Mouse (Mus musculus) stomach, embryonic 16.5 days (tissue): ENCODE results near the gene Pdzd8. TPM values are rescaled to one million over a fixed set of nuclear protein-coding genes. Genes with fewer than 3 reads are reported as not detected.

ENCODE experiments used
- ATAC-seq: fragments of 200-750 bp; cut with Nextera tagmentation; 2 replicates; pipeline ENCODE4 v1.8.0; 2017; ENCODE audit warnings: moderate number of reproducible peaks, moderate TSS enrichment; ENCODE audit not compliant: insufficient read depth, low FRiP score
- H3K27ac ChIP-seq: fragments of 300-500 bp; sonication (generic); 2 replicates; pipeline ENCODE4 v1.5.1; 2014; ENCODE audit warnings: low read length
- H3K27me3 ChIP-seq: fragments of 300-500 bp; sonication (generic); 2 replicates; pipeline ENCODE4 v1.6.1; 2014; ENCODE audit warnings: low read length, control low read depth, mixed read lengths; ENCODE audit not compliant: control insufficient read depth, insufficient read depth
- H3K36me3 ChIP-seq: fragments of 300-500 bp; sonication (generic); 2 replicates; pipeline ENCODE4 v1.6.1; 2014; ENCODE audit warnings: low read length; ENCODE audit not compliant: control insufficient read depth, insufficient read depth
- H3K4me1 ChIP-seq: fragments of 300-500 bp; sonication (generic); 2 replicates; pipeline ENCODE4 v1.6.1; 2014; ENCODE audit warnings: low read length, control low read depth, mixed read lengths; ENCODE audit not compliant: control insufficient read depth, insufficient read depth
- H3K4me2 ChIP-seq: fragments of 300-500 bp; sonication (generic); 2 replicates; pipeline ENCODE4 v1.6.1; 2014; ENCODE audit warnings: low read depth, low read length, mixed read lengths
- H3K4me3 ChIP-seq: fragments of 300-500 bp; sonication (generic); replicated peaks from 2 replicates; pipeline ENCODE4 v1.5.1; 2014; ENCODE audit warnings: mild to moderate bottlenecking, low read length
- H3K9ac ChIP-seq: fragments of 300-500 bp; sonication (generic); 2 replicates; pipeline ENCODE4 v1.6.1; 2014; ENCODE audit warnings: low read length
- H3K9me3 ChIP-seq: fragments of 300-500 bp; sonication (generic); replicated peaks from 2 replicates; pipeline ENCODE4 v1.6.1; 2016; ENCODE audit warnings: low read length, control low read depth; ENCODE audit not compliant: control insufficient read depth
- WGBS: fragments of 180-500 bp; shearing (Covaris S2); extraction: QIAGEN DNeasy Blood & Tissue Kit; methylation state at CpG from one replicate; pipeline ENCODE4 v1.1.7; 2014; 5-methylcytosine and 5-hydroxymethylcytosine counted together
- polyA plus RNA-seq: library from polyadenylated mRNA; unstranded; fragments of >200 nt; fragmentation: Nextera tagmentation; extraction: Ambion mirVana; gene quantifications from 2 replicates; pipeline ENCODE4 v1.2.1, GENCODE M21; 2015

The Pdzd8 gene
- polyA plus RNA-seq, 1 experiment from 2014 or later: 6.9 TPM

DNA sequence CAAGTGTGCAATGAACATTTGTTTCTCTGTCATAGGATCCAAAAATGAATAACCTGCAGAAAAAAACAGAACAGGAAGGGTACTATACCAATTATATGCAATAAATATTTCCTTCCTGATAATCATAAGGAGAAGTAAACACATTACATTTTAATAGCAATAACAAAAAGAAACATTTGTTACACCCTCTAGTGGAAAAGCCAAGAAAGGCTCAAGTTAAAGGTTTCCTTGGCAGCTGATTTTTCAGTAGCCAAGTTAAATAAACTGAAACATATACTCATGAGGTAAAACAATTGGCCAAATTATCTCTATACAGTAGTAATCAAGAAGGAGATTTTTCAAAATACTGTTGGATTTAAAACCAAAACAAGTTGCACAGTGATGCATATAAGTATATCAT is 30.3 kb downstream of the Pdzd8 start:
- Histone ChIP-seq H3K27ac (no peak overlapping the region), H3K4me3 (no peak overlapping the region), H3K4me2 (no peak overlapping the region), H3K4me1 (no peaks in the 10 kb centered on the region), H3K9me3 (no peaks in the 10 kb centered on the region), H3K36me3 (no peaks in the 10 kb centered on the region), H3K9ac (no peak overlapping the region), H3K27me3 (no peaks in the 10 kb centered on the region)
- ATAC-seq: no peak

DNA sequence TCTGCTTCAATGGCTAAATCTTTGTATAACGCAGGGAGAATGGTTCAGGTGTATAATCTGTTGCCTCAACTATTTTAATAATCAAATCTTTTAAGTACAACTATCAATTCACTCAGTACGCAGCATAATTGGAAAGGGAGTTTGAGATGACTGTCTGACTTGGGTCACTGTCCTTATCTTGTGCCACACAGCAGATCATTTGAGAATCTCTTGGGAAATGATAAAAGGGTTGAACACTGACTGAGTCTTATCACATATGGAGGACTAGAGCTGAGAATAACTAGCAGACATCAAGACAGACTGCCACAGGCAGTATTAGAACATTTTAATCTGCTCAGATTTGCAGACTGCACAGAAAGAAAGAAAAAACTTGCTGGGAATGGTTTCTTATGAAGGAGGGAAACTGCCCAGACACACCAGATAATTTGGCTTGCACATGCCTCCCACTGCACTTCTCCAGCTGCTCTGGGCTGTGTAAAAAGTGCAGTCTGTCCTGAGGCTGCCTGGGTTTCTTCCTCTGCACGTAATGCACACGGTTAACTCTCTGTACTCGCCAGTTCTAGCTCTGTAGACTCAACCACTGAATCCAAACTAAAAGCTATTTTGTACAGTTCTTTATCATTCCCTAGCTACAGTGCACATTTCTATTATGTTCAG is 53.3 kb downstream of the Pdzd8 start:
- WGBS: 69% methylated on average over 5 of the region's 5 CpGs
- Histone ChIP-seq H3K4me1 (no peaks in the 10 kb centered on the region), H3K27me3 (no peaks in the 10 kb centered on the region), H3K4me3 (no peak overlapping the region), H3K9me3 (no peaks in the 10 kb centered on the region), H3K9ac (no peak overlapping the region), H3K27ac (peak overlapping the region; percentile 29; the same call in 1 of the 2 replicates), H3K4me2 (no peak overlapping the region), H3K36me3 (no peaks in the 10 kb centered on the region)
- peak; percentile 86 for ATAC-seq

DNA sequence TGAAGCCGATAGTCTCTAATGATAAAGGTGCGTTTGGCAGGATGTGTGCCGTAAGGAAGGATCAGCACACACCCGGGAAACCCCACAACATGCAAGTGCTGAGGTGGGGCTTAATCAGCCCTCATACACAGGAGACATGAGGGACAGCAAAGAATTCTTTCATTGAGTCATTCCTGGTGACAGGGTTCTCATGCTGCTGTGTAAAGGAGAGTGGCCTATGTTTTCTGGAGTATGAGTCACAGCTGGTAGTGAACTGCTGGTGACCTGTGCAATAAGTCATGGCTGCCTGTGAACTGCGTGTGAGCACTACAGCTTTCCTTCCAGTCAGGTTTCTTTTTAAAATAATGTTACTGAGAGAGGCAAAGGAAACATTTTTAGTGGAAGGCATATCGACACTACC is 55.8 kb downstream of the Pdzd8 start:
- Histone ChIP-seq H3K36me3 (no peaks in the 10 kb centered on the region), H3K4me1 (no peaks in the 10 kb centered on the region), H3K4me3 (no peak overlapping the region), H3K27me3 (no peaks in the 10 kb centered on the region), H3K9ac (no peak overlapping the region), H3K4me2 (no peak overlapping the region), H3K9me3 (no peaks in the 10 kb centered on the region), H3K27ac (no peak overlapping the region)
- no peak; the same call in 1 of the 2 replicates for ATAC-seq
- WGBS: 73% methylated on average over 6 of the region's 6 CpGs

DNA sequence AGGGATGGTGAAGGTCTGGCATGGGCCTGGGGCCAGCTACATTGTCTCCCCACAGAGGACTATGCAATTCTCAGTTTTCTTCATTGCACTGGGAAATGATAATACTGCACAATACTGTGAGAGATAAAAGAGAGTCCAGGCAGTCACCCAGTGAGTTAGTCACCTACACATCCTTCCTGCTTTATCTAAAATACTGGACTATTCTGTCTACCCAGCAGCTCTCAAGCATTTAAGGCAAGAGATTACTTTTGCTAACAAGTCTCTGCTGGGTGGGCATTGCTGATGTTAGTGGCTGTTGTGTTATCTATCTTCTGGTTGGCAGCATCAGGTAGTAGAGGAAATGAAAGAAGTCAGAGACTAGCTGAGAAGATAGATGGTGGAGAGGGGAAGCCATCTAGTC is 56.5 kb downstream of the Pdzd8 start:
- Histone ChIP-seq H3K4me3 (no peak overlapping the region), H3K4me2 (no peak overlapping the region), H3K9me3 (no peaks in the 10 kb centered on the region), H3K4me1 (no peaks in the 10 kb centered on the region), H3K27me3 (no peaks in the 10 kb centered on the region), H3K36me3 (no peaks in the 10 kb centered on the region), H3K27ac (no peak overlapping the region), H3K9ac (no peak overlapping the region)
- no peak for ATAC-seq

DNA sequence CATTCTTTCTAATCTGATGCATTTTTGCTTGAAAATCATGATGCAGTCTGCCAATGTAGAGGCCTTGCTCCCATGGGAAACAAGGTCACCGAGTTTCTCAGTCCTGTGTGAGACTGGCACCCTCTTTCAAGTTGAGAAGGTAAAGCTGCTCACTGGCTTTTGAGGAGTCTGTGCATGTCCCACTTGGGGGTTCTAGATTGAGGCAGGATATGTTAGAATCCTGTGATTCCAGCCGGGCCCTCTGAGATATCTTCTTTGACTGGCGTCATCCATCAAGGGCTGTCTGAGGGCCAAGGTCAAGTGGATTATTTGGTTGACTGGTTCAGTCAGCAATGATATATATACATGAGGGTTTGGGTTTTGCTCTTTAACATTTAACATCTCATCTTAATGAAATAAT is 63.6 kb downstream of the Pdzd8 start:
- H3K36me3 ChIP-seq: no peaks in the 10 kb centered on the region
- H3K9me3 ChIP-seq: no peaks in the 10 kb centered on the region; the same call in 1 of the 2 replicates
- H3K4me1 ChIP-seq: no peaks in the 10 kb centered on the region
- no peak overlapping the region for H3K4me3 ChIP-seq
- no peak overlapping the region for H3K4me2 ChIP-seq
- 71% methylated on average over 3 of the region's 3 CpGs for WGBS
- no peaks in the 10 kb centered on the region for H3K27me3 ChIP-seq
- H3K27ac ChIP-seq: no peak overlapping the region
- H3K9ac ChIP-seq: no peak overlapping the region
- no peak for ATAC-seq

DNA sequence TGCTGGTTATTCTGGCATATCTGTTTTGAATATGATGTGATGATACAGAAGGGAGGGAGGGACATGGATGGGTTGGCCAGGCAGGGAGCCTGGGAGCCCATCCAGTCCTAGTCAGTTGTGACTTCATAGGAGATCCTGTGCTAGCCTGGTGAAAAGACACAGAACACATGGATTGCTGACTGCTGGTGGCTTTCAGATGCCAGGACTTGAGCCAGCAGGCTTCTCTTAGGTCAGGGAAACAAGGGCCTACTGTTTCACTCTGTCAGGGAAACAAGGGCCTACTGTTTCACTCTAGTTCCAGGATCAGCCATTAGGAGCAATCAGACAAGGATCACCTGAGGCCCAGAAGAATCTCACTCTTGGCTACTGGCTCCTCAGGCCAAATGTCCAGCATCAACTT is 64.7 kb downstream of the Pdzd8 start:
- H3K27ac ChIP-seq: no peak overlapping the region
- H3K9ac ChIP-seq: no peak overlapping the region
- H3K4me3 ChIP-seq: no peak overlapping the region
- no peaks in the 10 kb centered on the region for H3K4me1 ChIP-seq
- no peak overlapping the region for H3K4me2 ChIP-seq
- H3K27me3 ChIP-seq: no peaks in the 10 kb centered on the region
- ATAC-seq: no peak
- no peaks in the 10 kb centered on the region for H3K36me3 ChIP-seq
- H3K9me3 ChIP-seq: no peaks in the 10 kb centered on the region; the same call in 1 of the 2 replicates

DNA sequence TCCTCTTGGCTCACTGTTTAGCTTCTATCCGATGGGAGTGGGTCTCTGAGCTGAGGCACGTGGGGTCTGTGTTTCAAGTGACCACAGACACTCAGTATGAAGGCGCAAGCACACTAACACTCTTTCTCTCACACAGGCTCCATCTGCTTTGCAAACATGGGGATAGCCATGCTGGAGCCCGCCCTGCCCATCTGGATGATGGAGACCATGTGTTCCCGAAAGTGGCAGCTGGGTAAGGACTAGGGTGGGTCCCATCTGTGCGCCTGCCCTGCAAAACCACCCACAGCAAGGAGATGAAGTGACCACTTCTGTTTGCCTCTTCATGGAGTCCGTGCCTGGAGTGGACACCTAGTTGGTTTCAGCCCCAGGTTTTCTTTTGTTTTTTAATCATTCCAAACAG is 69.2 kb downstream of the Pdzd8 start:
- ATAC-seq: no peak
- H3K4me2 ChIP-seq: no peak overlapping the region
- H3K4me1 ChIP-seq: no peaks in the 10 kb centered on the region
- WGBS: 71% methylated on average over 7 of the region's 7 CpGs
- H3K9me3 ChIP-seq: no peaks in the 10 kb centered on the region; the same call in 1 of the 2 replicates
- H3K36me3 ChIP-seq: no peaks in the 10 kb centered on the region
- H3K4me3 ChIP-seq: no peak overlapping the region
- H3K27ac ChIP-seq: no peak overlapping the region
- H3K27me3 ChIP-seq: no peaks in the 10 kb centered on the region
- H3K9ac ChIP-seq: no peak overlapping the region

DNA sequence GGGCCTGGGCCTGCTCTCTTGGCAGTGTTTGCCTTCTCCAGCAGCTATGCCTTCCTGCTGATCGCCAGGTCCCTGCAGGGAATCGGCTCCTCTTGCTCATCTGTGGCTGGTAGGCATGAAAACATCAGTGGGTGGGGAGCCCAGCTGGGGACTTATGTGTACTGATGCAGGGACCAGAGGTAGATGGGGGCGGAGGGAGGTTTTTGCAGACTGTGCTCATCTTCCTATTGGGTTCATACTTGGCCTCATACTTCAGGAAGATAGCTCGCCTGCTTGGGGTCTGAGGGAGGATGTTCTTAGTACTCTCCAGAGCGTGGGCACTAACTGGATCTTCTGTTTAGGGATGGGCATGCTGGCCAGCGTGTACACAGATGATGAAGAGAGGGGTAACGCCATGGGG is 72.4 kb downstream of the Pdzd8 start:
- ATAC-seq: no peak
- H3K4me1 ChIP-seq: no peaks in the 10 kb centered on the region
- H3K27ac ChIP-seq: no peak overlapping the region
- H3K36me3 ChIP-seq: no peaks in the 10 kb centered on the region
- H3K4me2 ChIP-seq: no peak overlapping the region
- 86% methylated on average over 7 of the region's 7 CpGs for WGBS
- H3K9me3 ChIP-seq: no peaks in the 10 kb centered on the region
- no peak overlapping the region for H3K4me3 ChIP-seq
- H3K9ac ChIP-seq: no peak overlapping the region
- H3K27me3 ChIP-seq: no peaks in the 10 kb centered on the region

DNA sequence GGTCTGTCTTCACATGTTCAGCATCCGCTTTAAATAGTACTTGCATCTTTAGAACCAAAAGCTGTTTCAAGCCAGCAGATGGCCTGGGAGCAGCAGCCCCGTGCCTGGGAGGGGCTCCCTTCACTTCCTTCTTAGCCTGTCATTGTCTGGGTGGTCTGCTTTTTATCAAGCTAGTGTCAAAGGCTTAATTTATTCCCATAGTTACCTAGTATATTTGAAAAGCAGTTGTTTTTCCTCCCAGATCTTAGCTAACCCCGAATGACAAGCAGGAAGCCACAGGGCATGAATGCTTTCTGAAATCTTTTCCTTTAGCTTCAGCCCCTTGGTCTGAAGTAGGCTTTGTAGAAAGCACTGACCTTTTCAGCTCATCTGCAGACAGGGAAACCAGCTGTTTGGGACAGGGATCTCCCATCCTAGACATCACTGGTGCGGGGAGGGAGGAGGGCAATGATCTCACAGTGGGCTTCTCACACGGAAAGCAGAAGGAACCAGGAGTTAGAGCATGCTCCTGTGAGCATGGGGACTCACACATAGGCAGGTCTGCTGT is 78.1 kb downstream of the Pdzd8 start:
- Histone ChIP-seq H3K36me3 (no peaks in the 10 kb centered on the region), H3K27ac (peak overlapping the region; percentile 31; the same call in 1 of the 2 replicates), H3K4me3 (no peak overlapping the region), H3K9ac (no peak overlapping the region), H3K27me3 (no peaks in the 10 kb centered on the region), H3K9me3 (no peaks in the 10 kb centered on the region), H3K4me2 (no peak overlapping the region), H3K4me1 (peaks cover 5% of the 10 kb centered on the region; the same call in 1 of the 2 replicates)
- peak; percentile 33; the same call in 1 of the 2 replicates for ATAC-seq
- 21% methylated on average over 5 of the region's 5 CpGs for WGBS
